Mouse (Mus musculus): Measurements from ENCODE around the gene D830030K20Rik. TPM values are rescaled to one million over a fixed set of nuclear protein-coding genes. Genes with fewer than 3 reads are reported as not detected.
"Not testable (repeated sequence)": the region's sequence is repeated elsewhere in the genome, so short reads cannot be mapped to it uniquely, and the experiment has no call there.

D830030K20Rik gene
- polyA plus RNA-seq (2015; fragmentation: Nextera tagmentation; extraction: Ambion mirVana), result 0.54 and 1.2 TPM in 2 replicates

- not testable (repeated sequence) for DNase-seq (ENCODE audit: low spot score)
These were observed at the start of gene D830030K20Rik for GRCm38 (mm10) chr14:3208272-3209152. Gene D830030K20Rik (plus strand): TSS chr14:3208488.

GRCm38 (mm10) chr14:3187955-3188354, 20.3 kb upstream of the D830030K20Rik start, which contains the start of gene Gm5795:
Gene Gm5795 (plus strand): TSS chr14:3188255.
- not testable (repeated sequence) for DNase-seq (ENCODE audit: low spot score)

DNA sequence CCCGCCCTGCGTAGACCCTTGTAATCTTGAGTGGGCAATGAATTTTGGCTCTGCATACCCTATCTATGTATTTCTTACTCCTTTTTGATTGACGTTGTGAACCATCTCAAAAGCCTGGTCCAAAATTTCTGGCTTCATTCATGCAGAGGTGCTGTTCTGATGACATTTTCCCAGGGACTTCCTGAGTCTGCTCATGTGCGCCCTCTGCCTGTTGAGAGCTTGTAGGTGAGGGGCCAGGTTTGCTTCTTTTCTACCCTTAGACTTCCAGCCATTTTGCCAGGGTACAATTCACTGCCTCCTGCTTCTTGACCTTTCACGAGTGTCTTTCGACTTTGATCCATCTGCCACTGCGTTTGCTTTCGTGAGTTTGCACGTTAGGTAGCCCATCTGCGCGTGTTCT, 1.1 kb downstream of the D830030K20Rik start:
- not testable (repeated sequence) for DNase-seq (ENCODE audit: low spot score)

DNA sequence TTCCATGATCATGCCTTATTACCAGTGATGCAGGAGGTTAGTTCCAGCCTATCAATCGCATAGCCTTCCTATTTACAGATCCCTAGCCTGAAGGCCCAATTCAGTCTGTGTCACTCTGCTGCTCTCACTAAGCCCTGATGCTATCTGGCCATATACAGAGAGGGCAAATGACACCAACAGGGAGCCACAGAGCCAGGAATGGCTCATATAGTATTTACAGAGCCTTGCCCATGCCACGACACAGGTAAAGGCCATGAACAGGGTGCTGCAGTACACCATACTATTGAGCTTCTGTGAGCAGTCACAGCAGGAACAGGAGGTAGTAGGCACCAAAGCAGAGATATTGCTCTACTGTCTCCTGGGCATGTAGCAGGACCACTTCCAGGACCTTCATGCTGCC, 54.2 kb downstream of the D830030K20Rik start:
- not testable (repeated sequence) for DNase-seq (ENCODE audit: low spot score)

Other genes with a start within 250 kb of the D830030K20Rik start
- gene Gm2888, start 178.5 kb upstream of the D830030K20Rik start, polyA plus RNA-seq (2015; fragmentation: Nextera tagmentation; extraction: Ambion mirVana), result not detected in 2 replicates
- 0.10 TPM in 1 of 2 replicates, not detected in the other for gene Gm2897, start 159.2 kb upstream of the D830030K20Rik start, polyA plus RNA-seq (2015; fragmentation: Nextera tagmentation; extraction: Ambion mirVana)
- gene Gm10340, start 74.5 kb upstream of the D830030K20Rik start, polyA plus RNA-seq (2015; fragmentation: Nextera tagmentation; extraction: Ambion mirVana), result not detected in 2 replicates
- gene Gm5795, start 20.2 kb upstream of the D830030K20Rik start, polyA plus RNA-seq (2015; fragmentation: Nextera tagmentation; extraction: Ambion mirVana), result not detected in 2 replicates
- gene Gm2956, start 124.1 kb downstream of the D830030K20Rik start, polyA plus RNA-seq (2015; fragmentation: Nextera tagmentation; extraction: Ambion mirVana), result not detected in 2 replicates
- 0.14 TPM in 1 of 2 replicates, not detected in the other for gene Gm10413, start 186.6 kb downstream of the D830030K20Rik start, polyA plus RNA-seq (2015; fragmentation: Nextera tagmentation; extraction: Ambion mirVana)
- gene Gm10409, start 204.1 kb downstream of the D830030K20Rik start, polyA plus RNA-seq (2015; fragmentation: Nextera tagmentation; extraction: Ambion mirVana), result 0.21 and 0.22 TPM in 2 replicates
- not detected in 2 replicates for gene Gm3005, start 219.6 kb downstream of the D830030K20Rik start, polyA plus RNA-seq (2015; fragmentation: Nextera tagmentation; extraction: Ambion mirVana)
- not detected in 2 replicates for gene Gm10408, start 240.9 kb downstream of the D830030K20Rik start, polyA plus RNA-seq (2015; fragmentation: Nextera tagmentation; extraction: Ambion mirVana)

Data from thymus, postnatal 0 days (tissue).